Mouse (Mus musculus): Measurements from ENCODE around the gene Gm45021.
A peak's percentile ranks its signal among the peaks of the same experiment; 100 is the strongest.

The Gm45021 gene

GRCm38 (mm10) chr6:48589194-48589750 is at the start of gene Gm45021:
TSS of gene Gm45021 (plus strand) at chr6:48589610.
- no peak for DNase-seq

- no peak for DNase-seq
Observed at GRCm38 (mm10) chr6:48539860-48540259, 49.5 kb upstream of the Gm45021 start.

GRCm38 (mm10) chr6:48540721-48541120 is 48.7 kb upstream of the Gm45021 start:
- no peak for DNase-seq

GRCm38 (mm10) chr6:48541560-48542450 is 47.6 kb upstream of the Gm45021 start:
- peak in 1 of 2 experiments; percentile 57 for DNase-seq

GRCm38 (mm10) chr6:48542631-48543030 is 46.8 kb upstream of the Gm45021 start:
- DNase-seq = no peak

- DNase-seq = no peak
Observed at GRCm38 (mm10) chr6:48545251-48545650, 44.2 kb upstream of the Gm45021 start.

GRCm38 (mm10) chr6:48546271-48546670 is 43.1 kb upstream of the Gm45021 start:
- peak in 1 of 2 experiments; percentile 57 for DNase-seq

GRCm38 (mm10) chr6:48546858-48547257 is 42.6 kb upstream of the Gm45021 start:
- DNase-seq = no peak

GRCm38 (mm10) chr6:48548314-48548713 is 41.1 kb upstream of the Gm45021 start:
- no peak for DNase-seq

GRCm38 (mm10) chr6:48552918-48553317 is 36.5 kb upstream of the Gm45021 start:
- peak in 1 of 2 experiments; percentile 43 for DNase-seq

- DNase-seq = no peak
Observed at GRCm38 (mm10) chr6:48553819-48554218, 35.6 kb upstream of the Gm45021 start.

- peak; percentile 98 to 99 for DNase-seq
Observed at GRCm38 (mm10) chr6:48554280-48555103, 34.9 kb upstream of the Gm45021 start, which contains the start of gene Lrrc61. TSS of gene Lrrc61 (plus strand) at chr6:48554796.

- DNase-seq = peak; percentile 41 to 67
Observed at GRCm38 (mm10) chr6:48555104-48555890, 34.1 kb upstream of the Gm45021 start.

- no peak for DNase-seq
Observed at GRCm38 (mm10) chr6:48555956-48556355, 33.5 kb upstream of the Gm45021 start.

GRCm38 (mm10) chr6:48565693-48566310 is 23.6 kb upstream of the Gm45021 start:
- DNase-seq = no peak

- peak; percentile 61 to 76 for DNase-seq
Observed at GRCm38 (mm10) chr6:48566312-48566711, 23.1 kb upstream of the Gm45021 start.

GRCm38 (mm10) chr6:48568036-48568984 is 21.1 kb upstream of the Gm45021 start:
- peak; percentile 30 to 58 for DNase-seq

- DNase-seq = no peak
Observed at GRCm38 (mm10) chr6:48569065-48569807, 20.2 kb upstream of the Gm45021 start.

GRCm38 (mm10) chr6:48572014-48572413 is 17.4 kb upstream of the Gm45021 start:
- no peak for DNase-seq

- peak; percentile 64 to 74 for DNase-seq
Observed at GRCm38 (mm10) chr6:48572572-48573061, 16.8 kb upstream of the Gm45021 start, which contains the start of gene Rarres2. TSS of gene Rarres2 (minus strand) at chr6:48572789.

All from lung, postnatal 4 days (tissue).